Mouse (Mus musculus): ENCODE data around the gene Tedc1.

Gene Tedc1

DNA sequence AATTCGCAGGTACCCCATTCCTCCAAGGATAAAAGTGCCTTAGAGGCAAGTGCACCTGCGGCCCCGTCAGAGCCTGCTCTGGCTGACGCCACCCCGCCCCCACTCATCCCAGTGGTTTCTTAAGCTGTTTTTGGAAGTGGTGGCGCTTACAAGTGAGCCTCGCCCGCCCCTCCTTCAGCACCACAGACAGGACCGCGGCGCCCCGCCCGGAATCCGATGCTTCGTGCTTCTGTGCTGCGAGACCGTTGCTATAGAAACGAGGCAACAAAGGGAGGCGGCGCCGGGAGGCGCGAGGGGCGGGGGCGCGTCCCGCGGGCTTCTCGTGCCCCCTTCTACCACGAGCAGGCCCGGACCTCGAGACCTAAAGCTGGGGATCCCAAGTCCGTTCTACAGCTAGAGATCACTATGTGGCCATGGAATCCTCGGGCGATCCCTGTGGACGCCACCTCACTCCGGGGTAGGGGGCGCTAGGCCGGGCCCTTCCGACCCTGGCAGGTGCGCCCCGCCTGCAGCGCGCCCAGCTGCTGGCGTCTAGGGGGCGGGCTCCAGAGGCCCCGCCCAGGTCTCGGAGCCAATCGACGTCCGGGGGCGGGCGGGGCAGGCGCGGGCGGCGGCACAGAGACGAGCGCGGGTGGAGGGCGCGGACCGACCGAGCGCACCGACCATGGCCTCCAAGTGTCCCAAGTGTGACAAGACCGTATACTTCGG lies 16.2 kb upstream of the Tedc1 start, which contains the start of gene Crip2:
Crip2 (plus strand) TSS at position 329 of the 708 bp plus-strand sequence.
- no peak for DNase-seq

DNA sequence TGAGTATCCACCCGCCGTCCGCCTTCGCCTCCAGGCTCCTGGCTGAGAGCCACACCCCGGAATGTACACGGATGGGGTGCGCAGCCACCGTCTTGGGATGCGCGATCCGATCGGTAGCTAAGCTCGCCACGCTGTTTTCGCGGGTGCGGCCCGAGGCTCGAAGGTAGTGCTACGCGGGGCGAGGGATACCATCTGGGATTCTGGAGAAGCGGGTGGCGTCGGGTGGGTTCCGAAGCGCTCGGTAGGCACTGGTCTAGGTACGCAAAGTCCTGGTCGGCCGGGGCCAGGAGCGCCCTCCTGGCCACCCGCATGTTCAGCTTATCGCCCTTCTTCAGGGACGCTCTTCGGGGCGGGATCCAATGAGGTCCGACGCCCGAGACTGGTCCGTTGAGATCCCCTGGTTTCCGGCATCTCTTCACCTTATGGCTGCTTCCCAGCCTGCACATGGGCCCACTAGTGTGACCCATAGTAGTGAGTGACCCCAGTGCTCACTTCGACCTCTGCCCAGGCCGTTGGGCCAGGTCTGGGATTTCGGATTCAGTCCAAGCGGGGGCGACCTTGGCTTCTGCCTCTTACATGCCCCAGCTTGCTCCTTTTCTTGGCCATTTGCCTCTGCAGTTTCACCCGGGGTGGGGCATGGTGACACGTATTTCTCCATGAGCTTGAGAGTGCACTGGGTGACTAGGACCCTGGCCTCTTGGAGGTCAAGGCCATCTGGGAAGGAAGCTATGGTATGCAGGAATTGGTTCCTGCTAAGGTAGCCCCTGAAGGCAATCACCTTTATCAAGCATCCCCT lies 15.4 kb upstream of the Tedc1 start:
- DNase-seq: no peak

DNA sequence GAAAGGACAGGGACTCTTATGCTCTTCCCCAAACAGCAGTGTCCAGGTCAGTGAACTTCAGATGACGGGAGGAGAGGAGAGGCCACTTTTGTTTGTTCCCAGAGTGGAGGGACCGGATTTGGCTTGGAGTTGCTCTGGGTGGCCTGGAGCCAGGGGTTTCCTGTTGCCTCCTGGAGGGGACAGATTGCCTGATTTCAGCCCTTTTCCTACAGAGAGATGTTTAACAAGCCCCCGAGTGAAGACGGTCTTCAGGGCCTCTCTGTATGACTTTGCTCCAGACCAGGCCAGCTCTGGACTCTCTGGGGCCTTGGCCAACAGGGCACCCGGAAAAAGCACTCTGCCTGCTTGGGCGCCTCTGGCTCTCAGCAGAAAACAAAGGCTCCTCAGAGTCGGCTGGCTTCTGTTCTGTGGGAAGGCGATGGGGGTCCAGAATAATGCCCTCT lies 14.7 kb upstream of the Tedc1 start:
- DNase-seq: no peak

DNA sequence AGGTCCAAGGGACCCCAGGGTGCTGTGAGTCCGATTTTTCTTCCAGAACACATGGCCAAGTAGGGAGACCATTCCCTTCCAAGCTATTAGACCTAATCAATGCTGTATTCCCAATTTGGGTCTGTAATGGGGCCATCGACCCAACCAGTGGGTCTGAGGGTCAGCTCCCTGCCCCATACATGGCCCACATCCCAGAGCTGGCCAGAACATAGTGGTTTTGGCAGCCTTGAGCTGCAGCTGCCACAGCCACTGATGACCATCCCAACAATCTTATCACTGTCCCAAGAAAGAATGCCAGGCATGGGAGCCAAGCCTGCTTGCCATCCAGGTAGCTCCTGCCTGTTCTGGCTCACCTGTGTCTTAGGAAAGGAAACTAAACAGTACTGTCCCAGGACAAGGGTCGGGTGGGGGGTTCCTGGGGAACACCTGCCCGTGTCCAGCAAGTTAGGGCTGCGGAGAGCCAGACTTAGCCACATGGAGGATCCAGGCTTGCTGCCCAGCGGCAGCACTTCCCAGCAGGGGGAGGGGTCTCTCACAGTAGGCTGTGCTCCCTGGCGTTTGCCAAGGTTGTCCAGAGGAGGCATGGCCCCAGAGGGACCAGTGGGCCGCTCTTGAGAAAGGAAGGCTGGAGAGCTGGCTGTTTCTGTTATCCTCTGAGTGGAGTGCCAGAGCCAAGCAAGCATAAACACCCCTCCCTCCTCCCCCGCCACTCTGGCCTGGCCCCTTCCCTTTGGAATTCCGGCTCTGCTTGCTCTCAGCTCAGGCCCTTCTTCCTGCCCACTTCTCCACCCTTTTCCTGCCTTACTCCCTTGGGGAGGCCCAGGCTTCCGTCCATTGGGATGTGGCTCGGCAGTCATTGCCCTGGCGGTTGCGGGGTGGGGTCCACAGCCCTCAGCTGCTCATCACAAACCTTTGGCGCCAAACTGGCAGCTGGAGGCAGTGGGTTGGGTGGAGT lies 13.9 kb upstream of the Tedc1 start:
- no peak for DNase-seq

DNA sequence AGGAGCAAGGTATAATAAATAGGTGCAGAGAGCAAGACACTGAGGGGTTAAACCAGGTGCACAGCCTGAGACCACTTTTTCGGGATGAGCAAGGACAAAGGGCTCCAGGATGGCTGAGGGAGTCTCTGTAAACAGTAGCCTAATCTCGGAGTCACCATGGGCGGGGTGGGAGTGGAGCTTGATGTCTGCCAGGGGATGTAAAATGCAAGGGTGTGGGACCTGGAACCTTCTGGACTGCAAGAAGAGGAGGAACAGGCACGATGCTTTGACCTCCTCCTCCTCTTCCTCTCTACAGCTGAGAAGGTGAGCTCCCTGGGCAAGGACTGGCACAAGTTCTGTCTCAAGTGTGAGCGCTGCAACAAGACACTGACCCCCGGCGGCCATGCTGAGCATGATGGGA lies 13.1 kb upstream of the Tedc1 start:
- no peak for DNase-seq

DNA sequence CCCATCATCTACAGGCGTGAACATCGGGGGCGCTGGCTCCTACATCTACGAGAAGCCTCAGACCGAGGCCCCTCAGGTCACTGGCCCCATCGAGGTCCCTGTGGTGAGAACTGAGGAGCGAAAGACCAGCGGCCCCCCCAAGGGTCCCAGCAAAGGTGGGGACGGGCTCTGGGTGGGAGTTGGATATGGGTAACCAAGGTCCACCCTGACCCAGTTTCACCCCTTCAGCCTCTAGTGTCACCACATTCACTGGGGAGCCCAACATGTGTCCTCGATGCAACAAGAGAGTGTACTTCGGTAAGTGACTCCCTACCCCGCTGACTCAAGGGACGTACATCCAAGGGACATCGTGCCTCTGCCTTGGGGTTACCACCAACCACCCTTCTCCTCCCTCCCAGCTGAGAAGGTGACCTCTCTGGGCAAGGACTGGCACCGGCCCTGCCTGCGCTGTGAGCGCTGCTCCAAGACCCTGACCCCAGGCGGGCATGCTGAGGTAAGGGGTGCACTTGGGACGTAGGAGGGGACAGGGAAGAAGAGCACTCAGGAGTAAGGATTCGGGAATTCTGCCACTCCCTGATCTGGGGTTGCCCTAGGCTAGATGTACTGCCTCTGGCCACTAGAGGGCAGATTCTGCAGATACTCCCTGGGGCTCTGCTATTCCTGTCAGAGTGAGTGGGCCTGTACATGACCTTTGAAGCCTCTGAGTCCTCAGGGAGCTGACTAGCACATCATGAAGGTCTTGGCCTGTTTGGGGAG lies 12.0 kb upstream of the Tedc1 start:
- DNase-seq: no peak

DNA sequence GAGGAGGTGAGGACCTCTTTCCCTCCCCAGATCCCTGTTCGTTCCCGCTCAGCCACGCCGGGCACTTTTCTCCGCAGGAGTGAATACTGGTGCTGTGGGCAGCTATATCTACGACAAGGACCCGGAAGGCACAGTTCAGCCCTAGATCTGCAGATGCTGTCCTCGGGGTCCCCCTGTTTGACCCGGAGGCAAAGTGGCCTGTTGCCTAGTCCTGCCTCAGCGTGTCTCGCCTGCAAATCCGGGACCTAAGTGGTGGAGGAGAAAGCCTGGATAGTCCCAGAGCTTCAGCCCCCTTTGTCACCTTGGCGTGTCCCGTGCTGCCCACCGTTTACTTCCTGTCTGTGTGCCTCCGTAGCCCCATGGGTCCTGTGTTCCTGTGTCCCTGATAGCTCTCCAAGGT lies 11.3 kb upstream of the Tedc1 start:
- no peak for DNase-seq

DNA sequence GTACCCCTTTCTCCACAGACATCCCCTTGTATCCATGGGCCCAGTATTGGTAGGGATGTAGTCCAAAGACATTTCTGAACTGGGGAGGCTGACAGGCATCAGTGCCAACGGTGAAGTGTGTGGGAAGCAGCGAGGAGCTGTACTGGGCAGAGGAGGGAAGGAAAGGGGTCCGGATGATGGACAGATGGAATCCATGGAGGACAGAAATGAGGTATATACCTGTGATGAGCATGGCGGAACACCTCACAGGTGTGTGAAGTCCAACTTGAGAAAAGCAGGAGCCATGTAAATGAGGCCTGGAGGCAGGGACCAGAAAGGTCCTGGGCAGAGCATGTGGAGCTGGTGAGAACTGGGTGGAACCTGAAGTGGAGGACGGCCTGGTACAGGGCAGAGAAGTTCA lies 10.6 kb upstream of the Tedc1 start:
- no peak for DNase-seq

DNA sequence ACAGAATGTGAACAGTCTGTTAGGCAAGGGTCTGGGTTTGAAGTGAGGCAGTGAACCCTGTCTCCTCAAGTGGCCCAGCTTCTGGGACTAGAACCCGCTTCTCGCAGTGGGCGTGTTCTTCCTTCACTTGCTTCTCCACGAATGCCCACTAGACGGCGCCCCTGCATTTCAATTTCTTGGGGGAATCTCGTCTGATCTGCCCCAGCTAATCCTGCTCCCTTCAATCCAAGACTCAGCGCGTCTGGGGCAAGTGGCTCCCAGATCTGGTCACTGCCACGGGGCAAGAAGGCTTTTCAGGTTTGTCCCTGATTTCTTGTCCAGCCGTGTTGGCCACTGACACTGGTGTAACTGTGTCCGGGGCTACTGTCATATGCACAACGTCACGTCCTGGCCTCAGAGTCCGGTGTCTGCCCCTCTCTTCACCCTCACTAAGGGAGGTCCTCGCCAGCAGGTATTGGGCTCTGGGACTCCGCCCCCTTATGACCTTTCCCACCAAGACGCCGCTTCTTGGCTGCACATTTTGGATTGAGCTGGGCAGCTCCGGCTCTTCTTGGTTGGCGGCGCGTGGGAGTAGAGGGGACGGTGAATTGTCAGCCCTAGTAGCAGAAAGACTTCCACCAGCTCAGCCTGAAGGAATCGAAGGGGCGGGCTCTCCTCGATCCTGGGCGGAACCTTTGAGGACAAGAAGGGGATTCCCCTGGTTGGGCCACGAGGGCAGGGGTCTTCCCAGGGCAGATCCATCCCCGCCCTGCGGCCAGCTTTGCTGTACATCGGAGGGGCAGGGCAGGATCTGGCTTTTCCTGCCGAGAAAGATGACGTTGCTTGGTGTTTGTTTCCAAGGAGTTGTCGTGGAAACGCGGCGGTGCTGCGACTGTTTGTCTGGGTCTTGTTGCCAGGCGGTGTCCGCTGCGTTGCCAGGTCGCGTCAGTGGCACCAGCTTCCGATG lies 9.8 kb upstream of the Tedc1 start, which contains the start of gene Crip1:
Crip1 (plus strand) TSS at position 205 of the 946 bp plus-strand sequence.
- peak; percentile 87 for DNase-seq

DNA sequence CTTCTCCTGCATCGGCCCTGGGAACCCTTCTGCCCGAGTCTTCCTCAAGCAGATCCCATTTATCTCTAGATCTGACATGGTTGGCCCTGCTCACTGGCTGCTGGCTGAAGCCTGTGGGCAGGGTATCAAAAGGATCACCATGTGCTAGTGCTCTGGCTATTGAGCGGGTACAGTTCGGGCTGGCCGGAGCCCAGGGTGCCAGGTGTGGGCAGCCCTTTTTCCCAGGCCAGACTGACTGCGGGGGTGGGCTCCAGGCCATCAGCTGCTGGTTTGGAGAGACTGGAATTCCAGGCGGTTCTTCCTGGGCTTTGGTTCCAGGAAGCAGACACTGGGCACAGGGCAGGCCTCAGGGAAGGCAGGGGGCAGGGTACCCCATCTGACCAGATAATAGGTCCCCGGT lies 8.7 kb upstream of the Tedc1 start:
- peak; percentile 61 for DNase-seq

DNA sequence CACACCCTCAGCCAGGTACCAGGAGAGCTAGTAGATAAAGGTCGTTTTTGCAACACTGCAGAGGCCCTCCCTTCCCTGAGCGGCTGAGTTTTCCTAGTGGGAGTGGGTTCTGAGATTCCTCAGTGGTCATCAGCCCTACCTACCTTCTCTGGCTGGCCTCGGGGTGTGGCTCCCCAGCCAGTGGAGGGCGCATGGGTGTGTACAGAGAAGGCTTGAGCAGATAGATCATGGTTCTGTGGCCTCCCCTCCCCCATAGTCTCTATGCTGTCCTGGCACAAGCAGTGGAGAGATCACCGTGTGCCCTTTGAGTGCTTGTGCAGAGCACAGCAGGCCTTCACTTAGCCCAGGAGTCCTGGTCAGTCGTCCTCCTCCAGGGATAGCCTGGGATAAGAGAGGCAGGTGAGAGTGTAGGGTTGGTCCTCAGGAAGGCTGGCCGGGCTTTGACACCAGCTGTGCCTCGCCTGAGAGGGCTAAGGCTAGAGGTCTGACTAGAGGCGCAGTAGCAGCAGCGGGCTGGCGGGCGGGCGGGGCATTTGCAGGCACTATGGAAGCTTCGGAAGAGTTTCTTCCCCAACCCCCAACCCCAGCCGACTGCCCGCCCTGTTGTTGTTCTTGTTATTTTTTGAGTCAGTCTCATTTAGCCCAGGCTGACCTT lies 7.7 kb upstream of the Tedc1 start:
- no peak for DNase-seq

DNA sequence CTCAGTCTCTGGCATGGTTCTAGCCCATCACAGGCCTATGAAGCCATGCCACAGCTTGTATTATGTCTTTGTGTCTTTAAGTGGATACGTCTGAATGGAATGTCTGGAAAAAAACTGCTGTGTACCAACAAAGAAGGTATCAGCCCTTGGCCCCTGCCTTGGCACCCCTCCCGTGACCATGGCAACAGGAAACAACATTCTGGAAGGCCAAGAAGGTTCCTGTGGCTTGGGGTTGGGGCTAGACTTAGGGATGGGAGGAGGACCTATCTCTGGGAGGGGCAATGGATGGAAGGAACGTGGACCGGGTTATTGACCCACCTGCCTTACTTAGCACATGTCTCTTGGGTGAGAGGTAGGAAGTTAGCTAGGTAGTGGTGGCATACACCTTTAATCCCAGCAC lies 6.9 kb upstream of the Tedc1 start:
- no peak for DNase-seq

DNA sequence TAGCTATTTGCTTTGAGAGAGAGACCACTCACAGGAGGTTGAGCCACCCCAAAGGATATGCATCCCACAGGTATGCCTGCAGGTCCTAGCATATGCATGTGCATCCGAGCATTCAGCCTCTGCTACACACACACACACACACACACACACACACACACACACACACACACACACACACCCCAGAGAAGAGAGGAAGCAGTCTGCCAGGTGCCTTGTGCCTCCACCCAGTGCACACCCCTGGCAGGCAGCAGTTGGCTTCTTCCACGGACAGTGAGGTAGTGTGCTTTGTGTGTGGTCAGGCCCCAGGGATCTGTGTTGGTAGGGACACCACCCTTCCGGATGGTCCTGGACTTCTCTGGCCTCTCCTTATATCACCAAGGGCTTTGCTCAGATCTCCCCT lies 6.3 kb upstream of the Tedc1 start:
- no peak for DNase-seq

DNA sequence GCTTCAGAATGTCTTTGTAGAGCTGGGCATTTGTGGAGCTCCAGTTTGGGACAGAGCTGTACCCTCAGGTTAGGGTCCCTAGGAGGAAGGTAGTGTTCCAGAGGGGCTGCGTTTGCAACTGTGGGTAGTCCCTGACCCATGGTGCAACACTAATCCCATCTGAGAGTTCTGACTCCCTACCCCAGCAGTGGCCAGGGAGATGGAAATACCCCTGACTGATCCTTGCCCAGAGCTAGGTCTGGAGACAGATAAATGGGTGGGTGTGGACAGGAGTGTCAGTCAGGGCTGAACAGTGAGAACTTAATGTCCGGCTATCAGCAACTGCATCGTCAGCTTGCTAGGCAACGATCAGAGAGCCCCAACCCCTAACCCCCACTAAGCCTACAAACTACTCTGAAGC lies 5.6 kb upstream of the Tedc1 start:
- DNase-seq: no peak

DNA sequence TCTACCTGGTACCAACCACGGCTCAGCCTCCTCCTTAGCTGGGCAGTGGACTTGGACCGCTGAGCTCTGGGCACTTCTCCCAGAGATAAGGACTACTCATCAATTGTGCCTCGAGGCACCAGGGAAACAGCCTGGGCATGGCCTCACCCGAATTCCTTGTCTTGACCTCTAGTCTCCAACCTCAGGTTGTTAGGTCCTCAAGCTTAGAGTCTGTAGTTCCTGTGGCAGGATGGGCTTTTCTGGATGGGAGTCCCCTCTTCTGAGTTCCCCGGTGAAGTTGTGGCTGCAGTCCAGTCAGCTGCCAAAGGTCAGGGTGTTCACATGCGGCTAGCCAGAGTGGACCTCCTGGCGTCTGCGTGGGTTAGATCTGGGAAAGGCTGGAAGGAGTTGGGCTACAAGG lies 5.2 kb upstream of the Tedc1 start:
- DNase-seq: no peak

DNA sequence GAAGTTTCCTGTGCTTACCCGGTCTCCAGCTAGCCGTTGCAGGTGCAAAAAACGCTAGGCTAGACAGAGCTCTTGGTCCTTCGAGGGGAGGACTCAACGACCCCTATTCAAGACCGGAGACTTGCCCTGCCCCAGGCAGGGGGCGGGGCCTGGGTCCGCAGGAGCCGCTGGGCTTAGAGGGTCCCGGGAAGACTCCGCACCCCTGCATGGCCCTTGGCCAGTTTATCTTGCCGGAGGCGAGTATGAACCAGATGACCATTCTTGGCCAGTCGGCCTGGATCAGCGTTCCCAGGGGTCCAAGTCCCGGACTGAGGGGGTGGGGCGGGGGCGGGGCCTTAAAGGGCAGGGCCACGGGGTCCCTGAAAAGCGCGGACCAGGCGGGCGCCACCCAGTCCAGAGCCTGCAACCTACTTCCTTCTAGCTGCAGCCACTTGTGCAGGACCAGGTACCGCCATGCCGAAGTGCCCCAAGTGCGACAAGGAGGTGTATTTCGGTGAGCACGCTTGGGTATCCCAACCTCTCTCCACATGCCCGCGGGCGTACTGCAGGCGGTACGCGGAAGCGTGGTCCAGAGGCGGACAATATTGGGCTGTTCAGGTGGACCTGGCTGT lies 4.5 kb upstream of the Tedc1 start:
- no peak for DNase-seq

DNA sequence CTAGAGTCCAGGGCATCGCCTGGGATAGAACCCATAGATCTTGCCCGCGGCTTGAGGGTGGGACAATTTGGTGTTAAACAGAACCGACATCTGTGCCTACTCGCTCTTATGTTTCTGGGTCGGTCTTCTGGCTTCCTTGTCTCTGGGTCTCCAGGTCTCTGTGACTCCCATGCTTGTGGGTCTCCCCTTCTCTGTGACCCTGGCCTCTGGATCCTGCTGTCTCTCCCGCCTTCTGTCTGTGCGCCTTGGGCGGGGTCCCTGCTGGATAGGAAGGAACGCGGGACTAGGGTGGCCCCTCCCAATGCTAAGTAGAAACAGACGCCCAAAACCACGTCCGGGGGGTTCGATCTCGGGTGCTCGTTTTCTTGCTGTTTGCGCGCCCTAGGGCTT lies 4.0 kb upstream of the Tedc1 start:
- DNase-seq: no peak

DNA sequence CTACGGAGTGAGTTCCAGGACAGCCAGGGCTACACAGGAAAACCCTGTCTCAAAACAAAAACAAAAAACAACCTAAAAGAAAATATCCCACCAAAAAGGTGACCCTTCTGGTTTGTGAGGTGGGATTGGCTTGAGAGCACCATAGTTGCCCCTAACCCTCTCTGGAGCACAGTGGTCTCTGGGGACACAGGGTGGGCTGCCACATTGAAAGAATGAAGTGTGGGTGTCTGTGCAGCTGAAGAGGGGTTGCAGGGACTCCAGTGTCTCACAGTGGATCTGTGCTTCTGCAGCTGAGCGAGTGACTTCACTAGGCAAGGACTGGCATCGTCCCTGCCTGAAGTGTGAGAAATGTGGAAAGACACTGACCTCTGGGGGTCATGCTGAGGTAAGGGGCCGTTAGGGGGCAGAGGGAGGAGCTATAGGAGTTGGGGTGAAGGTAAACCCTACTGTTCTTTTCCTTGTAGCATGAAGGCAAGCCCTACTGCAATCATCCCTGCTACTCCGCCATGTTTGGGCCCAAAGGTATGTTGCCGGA lies 3.2 kb upstream of the Tedc1 start:
- no peak for DNase-seq

DNA sequence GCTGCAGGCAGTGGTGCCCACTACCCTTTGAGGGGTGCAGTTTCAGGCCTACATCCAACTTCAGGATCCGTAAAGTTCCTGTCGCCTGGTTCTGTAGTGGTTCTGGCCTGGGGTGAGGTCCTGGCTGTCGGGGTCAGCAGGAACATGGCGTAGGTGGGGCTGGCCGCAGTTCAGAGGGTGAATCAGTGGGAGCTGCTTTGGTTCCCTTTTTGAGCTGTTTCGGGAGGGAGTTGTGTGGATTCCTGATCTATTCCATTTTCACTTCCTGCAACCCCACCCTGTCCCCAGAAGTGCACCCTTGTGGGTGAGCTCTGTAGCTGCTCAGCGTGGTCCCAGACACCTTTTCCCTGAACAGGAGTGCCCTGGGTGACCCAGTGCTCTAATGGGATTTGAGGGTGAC lies 2.2 kb upstream of the Tedc1 start:
- no peak for DNase-seq

DNA sequence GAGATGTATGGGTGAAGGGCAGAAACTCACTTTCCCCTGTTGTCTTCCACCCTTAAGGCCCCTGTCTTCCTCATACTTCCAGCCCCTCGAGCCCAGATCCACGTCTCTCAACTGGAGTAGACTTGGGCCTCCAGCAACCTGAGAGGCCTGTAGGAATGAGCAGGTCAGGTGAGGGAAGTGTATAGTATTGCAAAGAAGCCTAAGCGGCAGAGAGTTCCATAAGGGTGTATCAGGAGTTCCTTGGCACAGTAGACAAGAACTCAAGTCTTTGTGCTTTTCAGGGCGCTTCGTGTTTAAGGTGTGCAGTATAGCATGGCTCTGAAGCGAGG lies 1.5 kb upstream of the Tedc1 start:
- no peak for DNase-seq
